Mouse (Mus musculus) neutrophil, adult 5-6 weeks (primary cell): ENCODE data around the gene Bcl10. TPM values are rescaled to one million over a fixed set of nuclear protein-coding genes. Genes with fewer than 3 reads are reported as not detected.
"Not testable (repeated sequence)": the region's sequence is repeated elsewhere in the genome, so short reads cannot be mapped to it uniquely, and the experiment has no call there.

Source experiments
- ATAC-seq: fragments of 151-379, 151-347 bp; 2 replicates; pipeline ENCODE4 v1.8.0; 2017; ENCODE audit warnings: mild to moderate bottlenecking, moderate TSS enrichment; ENCODE audit not compliant: insufficient number of reproducible peaks, poor library complexity, low FRiP score, severe bottlenecking; ENCODE audit errors: extremely low read depth
- total RNA-seq: library from RNA; stranded (forward); fragments of 200-1000 nt; gene quantifications from 2 replicates; pipeline ENCODE4 v1.2.3, GENCODE M21; 2017

Bcl10 gene
- total RNA-seq, 1 experiment from 2014 or later = 152 TPM

GRCm38 (mm10) chr3:145904850-145905776, 17.5 kb upstream of the Bcl10 start:
- ATAC-seq = peak; percentile 42; the same call in 1 of the 2 replicates

GRCm38 (mm10) chr3:145906582-145906981, 16.0 kb upstream of the Bcl10 start:
- no peak for ATAC-seq

- no peak for ATAC-seq
Measured at GRCm38 (mm10) chr3:145912512-145912911, 10.1 kb upstream of the Bcl10 start.

GRCm38 (mm10) chr3:145913263-145913662, 9.3 kb upstream of the Bcl10 start:
- no peak for ATAC-seq

GRCm38 (mm10) chr3:145913942-145914341, 8.7 kb upstream of the Bcl10 start:
- ATAC-seq = not testable (repeated sequence)

- no peak for ATAC-seq
Measured at GRCm38 (mm10) chr3:145916374-145916773, 6.2 kb upstream of the Bcl10 start.

GRCm38 (mm10) chr3:145916826-145917225, 5.8 kb upstream of the Bcl10 start:
- no peak for ATAC-seq

GRCm38 (mm10) chr3:145922971-145923370, 367 bp downstream of the Bcl10 start:
- ATAC-seq = no peak

GRCm38 (mm10) chr3:145923874-145924577, 1.4 kb downstream of the Bcl10 start:
- peak; percentile 94 for ATAC-seq

GRCm38 (mm10) chr3:145924649-145925337, 2.2 kb downstream of the Bcl10 start:
- peak; percentile 10; the same call in 1 of the 2 replicates for ATAC-seq

GRCm38 (mm10) chr3:145925506-145925905, 2.9 kb downstream of the Bcl10 start:
- no peak for ATAC-seq

GRCm38 (mm10) chr3:145929525-145930400, 7.2 kb downstream of the Bcl10 start:
- no peak for ATAC-seq

GRCm38 (mm10) chr3:145933845-145934244, 11.2 kb downstream of the Bcl10 start:
- peak; percentile 33; the same call in 1 of the 2 replicates for ATAC-seq

GRCm38 (mm10) chr3:145937505-145938404, 15.2 kb downstream of the Bcl10 start, which contains the start of gene 2410004B18Rik:
2410004B18Rik (plus strand) TSS chr3:145938014.
- peak; percentile 84 for ATAC-seq

GRCm38 (mm10) chr3:145938405-145939349, 16.1 kb downstream of the Bcl10 start:
- ATAC-seq = no peak

- ATAC-seq = no peak
Measured at GRCm38 (mm10) chr3:145939402-145939801, 16.8 kb downstream of the Bcl10 start.
